Mouse (Mus musculus): ENCODE data around the gene Rarres1. TPM values are rescaled to one million over a fixed set of nuclear protein-coding genes. Genes with fewer than 3 reads are reported as not detected.

Rarres1 gene
- total RNA-seq, 2 experiments from 2014 or later: 1.2 to 1.3 TPM

DNA sequence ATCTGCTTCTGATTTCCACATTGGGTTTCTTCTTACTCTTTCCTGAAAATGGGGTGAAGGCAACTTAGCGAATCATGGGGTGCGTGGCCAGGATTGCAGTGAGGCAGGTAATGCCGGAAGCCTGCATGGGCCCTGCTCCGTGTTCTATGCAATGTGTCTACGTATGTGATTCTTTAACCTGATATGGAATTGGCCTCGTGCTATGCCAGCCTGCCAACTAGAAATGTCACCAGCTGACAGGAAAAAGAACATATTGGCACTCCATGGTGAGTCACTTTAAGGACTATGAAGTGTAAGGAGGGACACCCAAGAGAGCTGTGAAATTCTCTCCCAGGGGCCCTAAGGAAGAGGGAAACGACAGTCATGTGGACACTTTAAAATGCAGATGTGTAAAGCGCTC lies 22.2 kb downstream of the Rarres1 start:
- DNase-seq (ENCODE audit: low spot score in 2 of 2): peak; percentile 34 to 66

DNA sequence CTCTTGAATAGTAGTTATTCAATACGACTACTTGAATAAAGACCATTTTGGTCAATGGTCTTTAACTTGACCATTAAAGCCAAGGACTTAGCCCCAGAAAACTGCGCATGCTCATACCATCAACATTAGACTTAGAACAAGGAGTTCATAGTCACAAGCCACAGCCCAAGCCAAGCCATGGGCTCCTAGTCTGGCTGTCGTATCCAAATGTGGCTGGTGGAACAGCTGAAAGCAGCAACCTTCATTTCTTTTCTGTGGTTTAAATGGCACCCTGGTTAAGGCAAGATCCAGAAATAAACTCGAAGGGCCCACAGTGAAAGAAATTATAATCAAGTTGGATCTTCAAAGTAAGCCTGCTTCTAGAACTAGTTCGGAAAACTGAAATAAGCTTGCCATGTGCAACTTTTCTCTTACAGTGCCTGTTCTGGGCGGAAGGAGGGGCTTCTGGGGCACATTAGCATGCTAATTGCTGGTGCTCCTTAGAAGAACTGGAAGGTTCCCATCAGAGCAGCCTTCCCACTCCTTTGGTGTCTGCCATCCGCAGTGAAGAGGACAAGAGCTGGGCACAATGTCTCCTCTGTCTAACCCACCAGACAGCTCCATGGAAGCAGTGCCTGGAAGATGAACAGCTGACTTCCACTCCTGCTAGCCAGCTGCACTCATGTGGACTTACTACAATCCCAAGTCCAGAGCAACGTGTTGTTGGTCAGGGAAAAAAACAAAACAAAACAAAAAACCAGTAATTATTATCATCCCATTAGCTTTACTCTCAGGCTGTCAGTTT lies 23.0 kb downstream of the Rarres1 start:
- DNase-seq (ENCODE audit: low spot score in 2 of 2): peak in 1 of 2 experiments; percentile 19

- DNase-seq (ENCODE audit: low spot score in 2 of 2): no peak
Observed at GRCm38 (mm10) chr3:67490156-67490555, 25.2 kb downstream of the Rarres1 start.

DNA sequence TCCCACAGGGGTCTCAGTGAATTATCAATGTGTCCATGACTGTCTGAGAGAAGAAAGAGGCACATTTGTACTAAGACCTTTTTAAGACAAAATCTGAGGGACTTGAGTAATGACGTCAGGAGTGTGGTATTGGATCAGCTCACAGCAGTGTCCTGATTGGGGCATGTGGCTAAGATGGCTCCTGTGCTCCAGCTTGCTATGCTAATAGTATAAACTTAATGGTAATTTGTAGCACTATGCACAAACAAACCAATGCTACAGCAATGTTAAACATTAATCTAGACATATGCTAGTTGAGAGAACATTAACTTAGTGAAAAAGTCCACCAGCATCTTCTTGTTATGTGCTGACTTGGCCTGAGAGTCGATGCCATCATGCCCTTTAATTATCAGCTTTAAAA lies 30.1 kb downstream of the Rarres1 start:
- no peak for DNase-seq (ENCODE audit: low spot score in 2 of 2)

GRCm38 (mm10) chr3:67482400-67482799 lies 32.9 kb downstream of the Rarres1 start:
- DNase-seq (ENCODE audit: low spot score in 2 of 2): no peak

- no peak for DNase-seq (ENCODE audit: low spot score in 2 of 2)
Observed at GRCm38 (mm10) chr3:67479806-67480205, 35.5 kb downstream of the Rarres1 start.

GRCm38 (mm10) chr3:67473438-67473837 lies 41.9 kb downstream of the Rarres1 start:
- no peak for DNase-seq (ENCODE audit: low spot score in 2 of 2)

DNA sequence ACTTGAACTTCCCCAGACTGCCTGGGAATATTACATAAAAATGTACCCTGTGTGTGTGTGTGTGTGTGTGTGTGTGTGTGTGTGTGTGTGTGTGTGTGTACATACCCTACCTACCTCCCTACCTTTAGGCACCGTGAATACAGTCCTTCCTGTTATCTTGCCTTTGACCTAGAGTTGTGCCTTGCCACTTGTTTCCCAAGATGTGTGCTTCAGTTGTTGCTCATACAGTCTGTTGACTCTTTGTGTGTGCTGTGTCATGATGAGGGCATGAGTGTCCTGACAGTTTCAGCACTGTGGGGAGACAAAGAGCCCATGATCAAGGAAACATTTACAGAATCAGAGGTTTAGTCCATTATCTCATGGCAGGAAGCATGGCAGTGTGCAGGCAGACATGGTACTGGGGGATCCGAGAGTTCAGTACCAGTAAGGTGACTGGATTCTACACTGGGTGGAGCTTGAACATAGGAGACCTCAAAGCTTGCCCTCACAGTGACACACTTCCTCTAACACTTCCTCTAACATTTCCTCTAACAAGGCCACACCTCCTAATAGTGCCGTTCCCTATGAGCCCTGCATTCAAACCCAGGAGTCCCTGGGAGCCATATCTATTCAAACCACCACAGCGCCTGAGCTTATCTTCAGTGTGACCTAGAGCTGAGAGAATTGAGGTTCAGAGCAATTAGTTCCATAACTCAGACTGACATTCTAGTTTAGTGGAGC lies 43.8 kb downstream of the Rarres1 start:
- DNase-seq (ENCODE audit: low spot score in 2 of 2): no peak

- DNase-seq (ENCODE audit: low spot score in 2 of 2): no peak
Observed at GRCm38 (mm10) chr3:67467281-67467680, 48.0 kb downstream of the Rarres1 start.

DNA sequence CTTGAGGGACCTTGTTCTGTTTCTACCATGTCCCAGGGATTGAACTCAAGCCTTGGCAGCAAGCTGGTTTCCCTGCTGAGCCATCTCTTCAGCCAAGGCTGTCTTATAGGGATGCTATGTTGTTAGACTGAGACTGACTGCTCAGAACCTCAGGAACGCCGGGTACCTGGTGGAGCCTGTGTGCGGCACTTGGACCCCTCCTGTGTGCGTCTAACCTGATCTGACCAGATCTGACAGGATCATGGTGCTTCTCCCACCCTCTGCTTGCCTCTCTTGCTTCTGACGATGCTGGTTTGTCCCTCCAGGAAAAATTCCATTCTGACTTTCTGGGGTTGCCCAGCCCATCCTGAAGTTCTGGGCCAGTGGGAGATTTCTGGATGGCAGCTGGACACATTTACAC lies 48.7 kb downstream of the Rarres1 start:
- no peak for DNase-seq (ENCODE audit: low spot score in 2 of 2)

DNA sequence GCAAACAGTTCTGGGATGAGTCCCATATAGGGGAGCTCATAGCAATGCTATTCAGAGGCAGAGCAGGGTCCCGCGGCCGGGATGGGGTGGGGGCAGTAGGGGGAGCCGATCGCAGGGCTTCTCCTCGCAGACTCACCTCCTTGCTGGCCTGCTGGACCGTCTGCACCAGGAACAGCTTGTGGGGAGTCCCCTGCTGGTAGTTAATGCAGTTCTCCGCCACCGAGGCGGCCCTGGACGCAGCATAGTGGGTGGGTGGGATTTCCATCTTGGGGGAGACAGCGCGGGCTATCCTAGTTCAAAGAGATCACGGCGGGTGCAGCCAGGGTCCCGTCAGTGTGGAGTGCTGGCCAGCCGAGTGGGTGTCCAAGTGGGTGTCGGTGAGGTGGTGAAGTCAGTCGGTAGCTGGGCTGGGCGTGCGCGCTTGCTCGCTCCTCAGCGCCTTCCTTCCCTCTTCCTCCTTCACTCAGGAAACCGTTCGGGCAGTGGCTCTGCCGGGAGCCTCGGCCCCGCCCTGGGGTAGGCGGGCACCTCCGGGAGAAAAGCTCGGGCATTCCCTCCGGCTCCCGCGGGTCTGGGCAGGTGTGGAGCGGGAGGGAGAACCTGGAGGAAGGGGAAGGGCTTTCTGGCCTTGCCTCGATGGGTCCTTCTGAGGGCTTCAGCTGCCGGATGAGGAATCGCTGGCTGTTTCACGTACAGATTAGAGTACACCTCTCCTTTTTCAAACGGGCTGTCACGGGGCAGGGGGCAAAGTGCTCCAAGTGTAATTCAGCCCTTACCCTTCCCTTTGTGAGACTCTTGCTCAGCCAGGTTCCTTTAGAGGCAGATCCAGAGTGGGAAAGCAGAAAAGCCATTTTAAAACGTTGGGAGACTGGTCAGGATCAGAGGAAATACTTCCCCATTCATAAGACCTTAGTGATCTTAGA lies 51.6 kb downstream of the Rarres1 start, which contains the start of gene Lxn:
Gene Lxn, minus strand, starts transcription at position 477 of the 923 bp plus-strand sequence.
- DNase-seq (ENCODE audit: low spot score in 2 of 2): peak; percentile 52 to 57

- no peak for DNase-seq (ENCODE audit: low spot score in 2 of 2)
Observed at GRCm38 (mm10) chr3:67463001-67463400, 52.3 kb downstream of the Rarres1 start.

GRCm38 (mm10) chr3:67462578-67462977 lies 52.7 kb downstream of the Rarres1 start:
- no peak for DNase-seq (ENCODE audit: low spot score in 2 of 2)

DNA sequence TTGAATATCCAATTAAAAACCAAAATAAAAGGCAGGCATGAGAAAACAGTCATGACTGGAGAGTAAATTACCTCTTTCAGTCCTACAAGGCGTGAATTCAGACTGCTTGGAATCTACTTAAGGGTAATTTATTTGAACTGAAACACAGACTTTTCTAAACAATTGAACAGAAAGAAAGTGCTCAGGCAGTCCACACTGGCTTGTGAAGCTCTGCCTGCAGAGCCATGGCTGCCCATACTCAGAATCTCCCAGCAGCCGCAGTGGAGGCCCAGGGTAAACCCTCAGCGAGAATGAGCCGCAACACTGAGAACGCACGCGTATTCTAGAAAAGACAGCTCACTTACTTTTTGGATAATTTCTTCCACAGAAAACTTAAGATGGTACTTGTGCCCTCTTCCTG lies 53.3 kb downstream of the Rarres1 start:
- DNase-seq (ENCODE audit: low spot score in 2 of 2): no peak

- DNase-seq (ENCODE audit: low spot score in 2 of 2): no peak
Observed at GRCm38 (mm10) chr3:67459881-67460280, 55.4 kb downstream of the Rarres1 start.

DNA sequence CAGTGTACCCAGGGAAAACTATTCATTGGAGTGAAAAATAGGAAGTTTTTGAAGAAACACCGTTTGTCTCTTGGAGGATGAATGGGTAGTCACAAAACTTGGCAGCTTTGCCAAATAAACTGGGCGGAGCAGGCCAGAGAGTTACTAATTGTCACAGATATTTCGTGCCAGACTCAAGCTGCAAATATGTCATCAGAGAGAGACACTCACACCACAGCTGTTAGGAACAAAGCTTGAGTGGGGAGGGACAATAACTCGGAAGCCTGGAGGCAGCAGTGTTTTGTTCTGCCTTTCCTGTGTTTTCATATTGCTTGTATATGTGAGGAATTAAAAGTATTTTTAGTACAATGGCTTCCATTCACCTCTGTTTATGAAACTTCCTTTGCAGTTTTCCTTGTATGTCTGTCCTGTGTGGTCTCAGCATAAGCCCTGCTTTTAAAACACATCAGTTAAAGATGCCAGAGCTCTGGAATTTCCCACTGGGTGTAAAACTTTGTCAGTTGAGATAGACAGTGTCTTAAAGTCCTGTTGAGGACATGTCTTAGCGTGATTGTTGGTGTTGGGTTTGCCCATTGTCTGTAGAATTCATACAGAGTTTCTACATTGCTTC lies 64.6 kb downstream of the Rarres1 start:
- peak; percentile 27 to 47 for DNase-seq (ENCODE audit: low spot score in 2 of 2)

- peak; percentile 49 to 75 for DNase-seq (ENCODE audit: low spot score in 2 of 2)
Observed at GRCm38 (mm10) chr3:67449660-67450059, 65.7 kb downstream of the Rarres1 start.

GRCm38 (mm10) chr3:67447143-67447542 lies 68.2 kb downstream of the Rarres1 start:
- DNase-seq (ENCODE audit: low spot score in 2 of 2): no peak

GRCm38 (mm10) chr3:67434011-67434410 lies 81.3 kb downstream of the Rarres1 start:
- no peak for DNase-seq (ENCODE audit: low spot score in 2 of 2)

DNA sequence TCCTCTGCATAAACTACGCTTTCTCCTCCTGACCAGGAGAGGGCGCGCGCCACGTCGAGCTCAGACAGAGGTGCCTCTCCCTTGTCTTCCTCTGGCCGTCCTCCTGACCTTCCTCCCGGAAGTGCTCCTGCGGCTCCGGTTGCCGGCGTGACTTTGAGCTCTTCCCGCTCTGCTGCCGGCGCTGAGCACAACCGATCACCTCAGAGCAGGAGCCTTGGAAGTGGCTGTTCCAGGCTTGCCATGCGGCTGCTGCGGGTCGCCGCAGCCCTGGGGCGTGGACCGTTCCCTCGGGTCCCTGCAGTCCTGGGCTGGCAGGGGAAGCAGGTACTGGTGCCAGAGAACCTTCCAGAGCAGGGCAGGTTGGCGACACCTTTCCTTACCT lies 85.3 kb downstream of the Rarres1 start, which contains the start of gene Gfm1:
Gene Gfm1, plus strand, starts transcription at position 98 of the 382 bp plus-strand sequence.
- peak; percentile 84 to 91 for DNase-seq (ENCODE audit: low spot score in 2 of 2)
